Mouse (Mus musculus): ENCODE data around the gene Hagh. TPM values are rescaled to one million over a fixed set of nuclear protein-coding genes. Genes with fewer than 3 reads are reported as not detected.

Gene Hagh
- total and polyA plus RNA-seq, 2 experiments from 2014 or later: 61.6 to 62.8 TPM

DNA sequence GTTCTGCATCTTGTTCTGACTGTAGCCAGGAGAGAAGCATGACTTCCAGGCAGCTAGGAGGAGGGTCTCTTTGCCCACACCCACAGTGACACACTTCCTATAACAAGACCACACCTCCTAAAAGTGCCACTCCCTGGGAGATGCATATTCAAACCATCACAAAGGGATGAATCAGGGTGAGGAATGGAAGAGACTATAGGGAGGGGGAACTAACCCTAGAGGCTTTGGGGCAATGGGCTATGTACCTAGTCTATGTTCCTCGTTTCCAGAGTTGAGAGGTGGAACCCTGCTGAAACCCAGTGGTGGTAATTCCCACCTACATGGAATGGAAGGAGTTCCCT lies 34.4 kb downstream of the Hagh start:
- Histone ChIP-seq H3K36me3 (ENCODE audit: insufficient read depth) (no peaks in the 10 kb centered on the region), H3K4me2 (ENCODE audit: low read depth) (no peak overlapping the region), H3K27me3 (ENCODE audit: insufficient read depth, low read length) (no peaks in the 10 kb centered on the region), H3K27ac (ENCODE audit: low read depth, low read length) (no peak overlapping the region), H3K4me3 (ENCODE audit: low read depth, low read length) (no peak overlapping the region), H3K4me1 (ENCODE audit: insufficient read depth) (no peaks in the 10 kb centered on the region), H3K9me3 (ENCODE audit: low read length) (no peaks in the 10 kb centered on the region), H3K9ac (no peak overlapping the region)
- ATAC-seq: no peak
- 50% methylated on average over 1 of the region's 1 CpGs for WGBS
- TF ChIP-seq CTCF (IDR thresholded peaks at IDR 0.05; ENCODE audit: low read depth): no peak
- DNase-seq: no peak

DNA sequence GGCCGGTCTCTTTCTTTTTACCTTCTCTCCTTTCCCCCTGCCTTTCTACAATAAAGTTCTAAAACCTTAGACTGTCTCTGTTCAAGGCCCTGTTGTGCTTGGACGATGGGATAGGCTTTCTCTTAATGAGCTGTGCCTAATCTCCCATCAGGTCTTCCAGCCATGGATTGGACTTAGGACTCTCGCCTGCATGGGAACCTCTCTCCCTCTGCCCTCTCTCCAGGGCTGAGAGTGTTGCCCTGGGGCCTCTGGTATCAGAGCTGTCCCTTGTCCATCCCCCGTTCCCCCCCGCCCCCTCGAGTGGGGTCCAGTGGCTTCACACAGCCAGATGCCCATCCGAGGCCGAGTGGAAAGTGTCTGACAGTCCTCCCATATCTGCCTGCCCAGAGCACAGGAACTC lies 35.0 kb downstream of the Hagh start:
- DNase-seq: no peak
- Histone ChIP-seq H3K9ac (no peak overlapping the region), H3K27me3 (ENCODE audit: insufficient read depth, low read length) (no peaks in the 10 kb centered on the region), H3K4me1 (ENCODE audit: insufficient read depth) (no peaks in the 10 kb centered on the region), H3K27ac (ENCODE audit: low read depth, low read length) (no peak overlapping the region), H3K9me3 (ENCODE audit: low read length) (no peaks in the 10 kb centered on the region), H3K4me2 (ENCODE audit: low read depth) (no peak overlapping the region), H3K36me3 (ENCODE audit: insufficient read depth) (no peaks in the 10 kb centered on the region), H3K4me3 (ENCODE audit: low read depth, low read length) (no peak overlapping the region)
- no peak for TF ChIP-seq CTCF (IDR thresholded peaks at IDR 0.05; ENCODE audit: low read depth)
- 83% methylated on average over 8 of the region's 8 CpGs for WGBS
- ATAC-seq: no peak

DNA sequence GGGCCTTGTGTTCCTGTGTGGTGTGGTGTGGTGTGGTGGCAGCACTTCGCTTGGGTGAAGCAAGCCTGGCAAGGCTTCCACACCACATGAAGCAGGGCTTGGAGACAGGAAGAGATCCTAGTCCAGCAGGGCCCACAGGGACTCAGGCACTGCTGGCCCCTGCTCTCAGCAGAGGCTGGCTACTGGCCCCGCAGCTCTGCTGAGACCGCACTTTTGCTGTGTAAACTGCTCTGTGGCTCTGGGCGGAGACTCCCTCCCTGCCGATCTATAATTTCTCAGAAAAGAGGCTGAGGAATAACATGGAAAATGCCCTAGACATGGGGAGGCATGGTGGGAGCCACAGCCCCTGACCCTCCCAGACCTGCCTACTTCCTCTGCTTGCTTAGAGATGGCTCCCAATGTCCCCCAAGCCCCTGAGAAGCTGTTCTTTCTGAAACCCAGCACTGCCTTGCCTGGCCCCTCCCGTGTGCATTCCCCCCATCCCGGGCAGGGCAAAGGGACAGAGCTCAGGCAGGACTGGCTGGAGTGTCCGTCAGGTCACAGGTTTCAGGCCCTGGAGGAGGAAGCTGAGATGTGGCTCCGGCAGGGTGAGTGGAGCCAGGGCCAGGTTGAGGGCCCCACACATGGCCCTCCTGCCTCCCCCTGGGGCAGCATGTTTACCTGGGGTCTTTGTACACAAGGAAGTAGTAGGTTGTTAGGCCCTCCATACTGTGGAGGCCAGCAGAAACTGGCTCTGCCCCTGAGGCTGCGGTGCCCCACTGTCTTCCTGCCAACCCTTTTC lies 37.6 kb downstream of the Hagh start:
- H3K27me3 ChIP-seq (ENCODE audit: insufficient read depth, low read length): no peaks in the 10 kb centered on the region
- H3K4me2 ChIP-seq (ENCODE audit: low read depth): no peak overlapping the region
- no peak overlapping the region for H3K9ac ChIP-seq
- TF ChIP-seq CTCF (IDR thresholded peaks at IDR 0.05; ENCODE audit: low read depth): no peak
- peaks cover 3% of the 10 kb centered on the region for H3K36me3 ChIP-seq (ENCODE audit: insufficient read depth)
- H3K9me3 ChIP-seq (ENCODE audit: low read length): no peaks in the 10 kb centered on the region
- no peak overlapping the region for H3K27ac ChIP-seq (ENCODE audit: low read depth, low read length)
- 70% methylated on average over 10 of the region's 10 CpGs for WGBS
- DNase-seq: no peak
- no peaks in the 10 kb centered on the region for H3K4me1 ChIP-seq (ENCODE audit: insufficient read depth)
- no peak for ATAC-seq
- no peak overlapping the region for H3K4me3 ChIP-seq (ENCODE audit: low read depth, low read length)

DNA sequence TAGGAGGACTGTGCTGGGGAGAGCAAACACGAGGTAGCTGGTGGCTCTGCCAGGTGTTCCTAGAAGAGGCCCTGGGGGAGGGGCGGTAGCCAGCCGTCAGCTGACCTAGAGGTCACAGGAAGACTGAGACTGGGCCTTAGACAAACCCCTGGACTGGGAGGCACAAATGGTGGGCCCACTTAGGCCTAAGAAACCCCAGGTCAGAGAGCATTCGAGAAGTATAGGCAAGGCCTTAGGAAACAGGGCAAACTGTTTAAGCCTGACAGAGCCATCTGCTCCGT lies 38.1 kb downstream of the Hagh start:
- no peak for ATAC-seq
- 46% methylated on average over 5 of the region's 5 CpGs for WGBS
- H3K9ac ChIP-seq: no peak overlapping the region

DNA sequence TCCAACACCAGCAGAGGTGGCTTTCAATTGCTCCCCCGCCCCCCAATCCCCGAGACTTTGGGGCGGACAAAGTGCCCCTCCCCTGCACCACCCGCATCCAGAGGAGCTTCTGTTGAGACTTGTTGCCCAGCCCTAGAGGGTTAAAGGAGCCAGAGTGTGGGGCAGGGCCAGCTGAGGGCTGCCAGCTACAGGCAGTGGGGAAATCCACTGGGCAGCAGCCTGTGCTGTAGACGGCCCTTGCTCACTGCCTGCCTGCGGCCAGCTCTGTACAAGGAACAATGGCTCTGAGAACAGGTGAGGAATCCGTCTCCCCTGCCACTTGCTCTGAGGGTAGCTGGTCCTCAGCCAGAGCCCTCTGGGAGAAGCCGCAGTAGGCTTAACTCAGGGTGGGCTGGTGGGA lies 38.6 kb downstream of the Hagh start:
- DNase-seq: no peak
- Histone ChIP-seq H3K9me3 (ENCODE audit: low read length) (no peaks in the 10 kb centered on the region), H3K4me2 (ENCODE audit: low read depth) (no peak overlapping the region), H3K4me3 (ENCODE audit: low read depth, low read length) (no peak overlapping the region), H3K9ac (no peak overlapping the region), H3K4me1 (ENCODE audit: insufficient read depth) (no peaks in the 10 kb centered on the region), H3K36me3 (ENCODE audit: insufficient read depth) (peaks cover 13% of the 10 kb centered on the region), H3K27me3 (ENCODE audit: insufficient read depth, low read length) (no peaks in the 10 kb centered on the region), H3K27ac (ENCODE audit: low read depth, low read length) (no peak overlapping the region)
- no peak for ATAC-seq
- TF ChIP-seq CTCF (IDR thresholded peaks at IDR 0.05; ENCODE audit: low read depth): no peak
- WGBS: 74% methylated on average over 8 of the region's 8 CpGs

More for the DNA sequence above, 38.1 kb downstream of the Hagh start:
- Histone ChIP-seq H3K36me3 (ENCODE audit: insufficient read depth) (peaks cover 8% of the 10 kb centered on the region), H3K27me3 (ENCODE audit: insufficient read depth, low read length) (no peaks in the 10 kb centered on the region), H3K4me3 (ENCODE audit: low read depth, low read length) (no peak overlapping the region), H3K4me1 (ENCODE audit: insufficient read depth) (no peaks in the 10 kb centered on the region), H3K4me2 (ENCODE audit: low read depth) (no peak overlapping the region), H3K9me3 (ENCODE audit: low read length) (no peaks in the 10 kb centered on the region), H3K27ac (ENCODE audit: low read depth, low read length) (no peak overlapping the region)
- no peak for DNase-seq
- TF ChIP-seq CTCF (IDR thresholded peaks at IDR 0.05; ENCODE audit: low read depth): no peak

DNA sequence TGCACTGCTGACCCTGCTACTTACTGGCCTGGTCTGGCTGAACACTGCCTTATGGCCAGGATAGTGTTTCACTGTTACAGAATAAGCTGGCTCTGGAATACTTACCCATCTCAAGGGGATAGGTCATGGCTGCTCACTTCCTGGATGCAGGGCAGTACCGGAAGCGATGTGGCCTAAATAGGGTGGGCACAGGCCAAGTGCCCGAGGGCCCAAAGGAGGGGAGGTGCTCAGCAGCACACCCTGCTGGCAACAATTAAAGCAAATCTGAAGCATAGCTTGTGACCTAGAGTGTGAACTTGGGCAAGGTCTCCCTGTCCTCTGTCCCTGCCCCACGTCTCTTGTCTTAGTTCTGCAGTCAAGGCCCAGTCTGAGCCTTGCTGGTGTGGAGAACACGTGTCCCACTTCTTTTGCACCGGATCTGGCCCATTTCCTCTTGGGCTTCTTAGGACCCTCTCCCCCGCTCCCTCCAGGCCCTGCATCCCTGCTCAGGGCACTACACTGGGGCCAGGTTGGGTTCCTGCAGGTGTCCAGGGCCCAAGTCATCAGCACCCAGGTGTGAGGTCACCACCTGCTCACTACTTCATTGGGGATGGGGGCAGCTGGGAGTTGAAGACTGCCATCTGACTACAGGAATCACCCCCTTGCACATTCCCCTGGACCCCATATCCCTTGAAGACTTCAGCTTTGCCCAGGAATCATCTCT lies 41.9 kb downstream of the Hagh start:
- no peak overlapping the region for H3K9ac ChIP-seq
- H3K4me2 ChIP-seq (ENCODE audit: low read depth): no peak overlapping the region
- WGBS: 44% methylated on average over 7 of the region's 7 CpGs
- H3K9me3 ChIP-seq (ENCODE audit: low read length): no peaks in the 10 kb centered on the region
- TF ChIP-seq CTCF (IDR thresholded peaks at IDR 0.05; ENCODE audit: low read depth): peak; percentile 58
- no peak overlapping the region for H3K4me3 ChIP-seq (ENCODE audit: low read depth, low read length)
- no peak overlapping the region for H3K27ac ChIP-seq (ENCODE audit: low read depth, low read length)
- H3K27me3 ChIP-seq (ENCODE audit: insufficient read depth, low read length): no peaks in the 10 kb centered on the region
- H3K36me3 ChIP-seq (ENCODE audit: insufficient read depth): peaks cover 18% of the 10 kb centered on the region
- no peak for DNase-seq
- H3K4me1 ChIP-seq (ENCODE audit: insufficient read depth): no peaks in the 10 kb centered on the region
- no peak for ATAC-seq

DNA sequence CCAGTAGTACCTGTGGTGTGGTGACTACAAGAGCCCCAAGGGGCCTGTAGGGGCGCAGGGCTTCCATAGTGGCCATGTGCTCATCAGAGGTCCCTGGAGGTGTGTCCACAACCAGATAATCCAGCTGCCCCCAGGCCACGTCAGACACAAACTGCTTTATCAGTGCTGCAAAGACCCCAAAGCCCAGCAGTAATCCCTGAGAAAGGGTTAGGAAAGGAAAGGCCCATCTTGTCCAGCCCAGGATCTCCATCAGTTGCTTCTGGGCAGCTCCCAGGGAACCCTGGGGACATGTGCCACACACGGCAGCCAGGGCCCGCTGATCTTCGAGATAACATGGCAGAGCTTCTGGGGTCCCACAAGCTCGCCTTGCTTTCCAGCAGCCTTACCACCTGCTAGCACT lies 44.4 kb downstream of the Hagh start:
- Histone ChIP-seq H3K9ac (no peak overlapping the region), H3K4me1 (ENCODE audit: insufficient read depth) (peaks cover 9% of the 10 kb centered on the region), H3K9me3 (ENCODE audit: low read length) (no peaks in the 10 kb centered on the region), H3K27ac (ENCODE audit: low read depth, low read length) (no peak overlapping the region), H3K4me3 (ENCODE audit: low read depth, low read length) (no peak overlapping the region), H3K27me3 (ENCODE audit: insufficient read depth, low read length) (no peaks in the 10 kb centered on the region), H3K4me2 (ENCODE audit: low read depth) (no peak overlapping the region), H3K36me3 (ENCODE audit: insufficient read depth) (peaks cover 24% of the 10 kb centered on the region)
- TF ChIP-seq CTCF (IDR thresholded peaks at IDR 0.05; ENCODE audit: low read depth): no peak
- 85% methylated on average over 6 of the region's 6 CpGs for WGBS
- DNase-seq: no peak
- no peak for ATAC-seq
